Mouse (Mus musculus): ENCODE measurements around the gene Mthfsl.
"Not testable (repeated sequence)": the region's sequence is repeated elsewhere in the genome, so short reads cannot be mapped to it uniquely, and the experiment has no call there.

- not testable (repeated sequence) for TF ChIP-seq CTCF (IDR thresholded peaks at IDR 0.05); POLR2A (IDR thresholded peaks at IDR 0.05; ENCODE audit: insufficient read depth, low read depth, low read length)
Measured at GRCm38 (mm10) chr9:88658341-88658740, 61.8 kb downstream of the Mthfsl start.
